Mouse (Mus musculus): ENCODE measurements around the gene Ppif. TPM values are rescaled to one million over a fixed set of nuclear protein-coding genes. Genes with fewer than 3 reads are reported as not detected.

The Ppif gene
- total RNA-seq, 2 experiments from 2014 or later, result 21.2 to 25.0 TPM

Other genes with a start within 250 kb of the Ppif start
- gene Zmiz1, start 235.0 kb upstream of the Ppif start, total RNA-seq (2021), result 100 to 1,000 TPM in 1 of 2 experiments, 10 to 100 TPM in 1; 83.9 to 111 TPM
- gene Zcchc24, start 74.9 kb downstream of the Ppif start, total RNA-seq (2021), result 10 to 100 TPM; 49.1 to 49.7 TPM
- gene Anxa11, start 148.0 kb downstream of the Ppif start, total RNA-seq (2021), result 10 to 100 TPM; 32.7 to 34.8 TPM
- gene Plac9a, start 208.9 kb downstream of the Ppif start, total RNA-seq (2021), result not detected
- 10 to 100 TPM in 1 of 2 experiments, 1 to 10 TPM in 1; 8.8 to 10.6 TPM for gene Tmem254a, start 233.5 kb downstream of the Ppif start, total RNA-seq (2021)
- not detected for gene Cphx1, start 244.2 kb downstream of the Ppif start, total RNA-seq (2021)